Mouse (Mus musculus) lung, embryonic 15.5 days (tissue): ENCODE measurements at regions not wholly inside any gene's neighbourhood (a gene's known extent, or its start where the extent isn't known, plus 50 kb on each side); places are given as distances from the start of the nearest gene placed in this dataset.
"Not testable (repeated sequence)": the region's sequence is repeated elsewhere in the genome, so short reads cannot be mapped to it uniquely, and the experiment has no call there.

Source experiments
- ATAC-seq: fragments of 200-750 bp; cut with Nextera tagmentation; 2 replicates; pipeline ENCODE4 v1.8.0; 2017; ENCODE audit warnings: moderate number of reproducible peaks, borderline replicate concordance; ENCODE audit not compliant: low FRiP score, low TSS enrichment; ENCODE audit errors: extremely low read depth
- H3K27ac ChIP-seq: fragments of 300-500 bp; sonication (generic); 2 replicates; pipeline ENCODE4 v1.5.1; 2015; ENCODE audit warnings: moderate library complexity, mild to moderate bottlenecking, inconsistent platforms
- H3K27me3 ChIP-seq: fragments of 300-500 bp; sonication (generic); 2 replicates; pipeline ENCODE4 v1.6.1; 2015; ENCODE audit warnings: inconsistent platforms
- H3K36me3 ChIP-seq: fragments of 300-500 bp; sonication (generic); 2 replicates; pipeline ENCODE4 v1.6.1; 2015; ENCODE audit warnings: inconsistent platforms
- H3K4me1 ChIP-seq: fragments of 300-500 bp; sonication (generic); 2 replicates; pipeline ENCODE4 v1.6.1; 2015; ENCODE audit warnings: inconsistent platforms
- H3K4me2 ChIP-seq: fragments of 300-500 bp; sonication (generic); 2 replicates; pipeline ENCODE4 v1.6.1; 2015; ENCODE audit warnings: inconsistent platforms, mild to moderate bottlenecking, moderate library complexity
- H3K4me3 ChIP-seq: fragments of 300-500 bp; sonication (generic); 2 replicates; pipeline ENCODE4 v1.5.1; 2015; ENCODE audit warnings: mild to moderate bottlenecking, inconsistent platforms
- H3K9ac ChIP-seq: fragments of 300-500 bp; sonication (generic); 2 replicates; pipeline ENCODE4 v1.6.1; 2015; ENCODE audit warnings: inconsistent platforms
- H3K9me3 ChIP-seq: fragments of 300-500 bp; sonication (generic); 2 replicates; pipeline ENCODE4 v1.6.1; 2016; ENCODE audit warnings: inconsistent platforms
- WGBS: fragments of 180-500 bp; shearing (Covaris S2); methylation state at CpG from one replicate; pipeline ENCODE4 v1.1.7; 2015; 5-methylcytosine and 5-hydroxymethylcytosine counted together

DNA sequence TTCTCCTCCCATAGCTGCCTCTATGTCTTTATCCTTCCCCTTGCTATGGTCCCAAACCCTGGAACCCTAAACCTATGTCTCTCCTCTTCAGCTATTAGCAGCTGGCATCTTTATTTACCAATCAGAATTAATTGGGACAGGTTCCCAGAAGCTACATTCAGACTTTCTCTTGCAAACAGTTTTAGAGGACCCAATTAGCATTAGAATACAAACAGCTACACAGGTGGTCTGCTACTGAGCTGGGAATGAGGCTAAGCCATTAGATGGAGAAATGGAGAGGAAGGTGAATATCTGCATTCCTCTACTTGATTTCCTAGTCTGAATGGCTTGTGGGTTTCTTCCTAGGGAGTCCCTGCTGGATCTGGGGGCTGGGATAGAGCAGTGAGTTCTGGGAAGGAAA is 611.9 kb downstream of the A830018L16Rik start:
- H3K27ac ChIP-seq: no peak overlapping the region
- H3K9ac ChIP-seq: no peak overlapping the region
- no peaks in the 10 kb centered on the region for H3K4me1 ChIP-seq
- ATAC-seq: no peak
- H3K27me3 ChIP-seq: no peaks in the 10 kb centered on the region
- H3K4me2 ChIP-seq: no peak overlapping the region
- H3K4me3 ChIP-seq: no peak overlapping the region
- no peaks in the 10 kb centered on the region for H3K9me3 ChIP-seq
- no peaks in the 10 kb centered on the region for H3K36me3 ChIP-seq

DNA sequence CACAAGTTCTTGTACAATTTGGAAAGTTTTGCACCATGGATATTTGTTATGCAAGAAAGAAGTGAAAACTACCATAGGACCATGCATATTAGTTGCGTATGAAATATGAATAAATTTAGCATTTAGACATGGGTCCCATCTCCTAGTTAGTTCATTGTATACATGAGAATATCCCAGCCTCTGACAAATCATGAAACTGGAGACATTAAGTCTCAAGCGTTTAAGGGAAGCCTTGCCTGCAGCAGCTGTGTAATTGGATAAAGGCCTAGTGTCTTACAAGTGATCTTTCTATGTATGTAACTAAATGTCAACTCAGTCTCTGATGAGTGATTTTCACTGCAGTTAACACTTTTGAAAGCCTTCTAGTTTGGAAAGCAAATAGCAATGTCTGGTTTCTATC is 613.5 kb downstream of the A830018L16Rik start:
- H3K27me3 ChIP-seq: no peaks in the 10 kb centered on the region
- no peak for ATAC-seq
- H3K4me1 ChIP-seq: no peaks in the 10 kb centered on the region
- H3K27ac ChIP-seq: peak overlapping the region; percentile 15; the same call in 1 of the 2 replicates
- no peak overlapping the region for H3K4me3 ChIP-seq
- H3K9me3 ChIP-seq: no peaks in the 10 kb centered on the region
- H3K36me3 ChIP-seq: no peaks in the 10 kb centered on the region
- H3K4me2 ChIP-seq: no peak overlapping the region
- H3K9ac ChIP-seq: no peak overlapping the region
- 59% methylated on average over 2 of the region's 2 CpGs for WGBS

DNA sequence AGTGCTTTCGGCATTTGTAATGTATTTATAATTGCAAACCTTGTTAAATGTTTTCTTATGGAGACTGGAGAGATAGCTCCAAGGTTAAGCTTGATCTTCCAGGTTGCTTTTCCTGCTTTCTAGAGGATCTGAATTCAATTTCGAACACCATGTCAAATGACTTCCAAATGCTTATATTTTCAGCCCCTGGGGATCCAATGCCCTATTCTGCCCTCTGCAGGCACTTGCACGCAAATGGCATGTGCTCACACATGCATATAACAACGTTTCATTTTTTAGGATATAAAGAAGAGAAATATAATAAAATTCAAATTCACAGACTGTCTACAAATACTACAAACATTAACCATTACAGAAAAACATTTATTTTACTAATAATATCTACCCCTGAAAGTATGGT is 614.2 kb downstream of the A830018L16Rik start:
- Histone ChIP-seq H3K27me3 (no peaks in the 10 kb centered on the region), H3K4me1 (no peaks in the 10 kb centered on the region), H3K27ac (no peak overlapping the region), H3K36me3 (no peaks in the 10 kb centered on the region), H3K9ac (no peak overlapping the region), H3K4me3 (no peak overlapping the region), H3K9me3 (no peaks in the 10 kb centered on the region), H3K4me2 (no peak overlapping the region)
- no peak for ATAC-seq
- 80% methylated on average over 4 of the region's 4 CpGs for WGBS

DNA sequence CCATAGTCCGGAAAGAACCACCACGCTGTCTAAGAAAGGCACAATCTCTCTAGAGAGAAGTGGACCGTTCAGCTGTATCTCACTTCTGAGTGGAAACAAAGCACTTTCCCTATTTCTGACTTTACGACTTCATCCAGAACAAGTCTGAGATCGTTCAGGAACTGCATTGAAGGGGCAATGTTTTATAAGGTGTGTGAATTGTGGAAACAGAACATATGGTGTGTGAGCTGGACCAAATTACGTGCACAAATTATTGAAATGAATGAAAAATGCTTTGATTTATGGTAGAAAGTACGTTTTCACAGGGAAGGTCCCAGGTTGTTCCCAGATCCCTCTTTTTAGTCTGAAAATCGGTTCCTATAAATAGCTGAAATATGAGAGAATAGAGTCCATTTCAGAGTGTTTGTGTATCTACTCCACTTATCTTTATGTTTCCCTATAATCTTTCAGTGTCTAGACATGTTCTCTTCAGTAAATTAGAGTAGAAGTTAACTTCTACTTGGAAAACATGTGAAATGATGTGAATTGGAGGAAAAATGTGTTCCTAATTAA is 638.1 kb downstream of the A830018L16Rik start:
- 43% methylated on average over 8 of the region's 8 CpGs for WGBS
- Histone ChIP-seq H3K4me3 (no peak overlapping the region), H3K27me3 (no peaks in the 10 kb centered on the region), H3K4me2 (no peak overlapping the region), H3K9me3 (no peaks in the 10 kb centered on the region), H3K36me3 (no peaks in the 10 kb centered on the region), H3K9ac (no peak overlapping the region), H3K4me1 (no peaks in the 10 kb centered on the region), H3K27ac (no peak overlapping the region)
- ATAC-seq: no peak

DNA sequence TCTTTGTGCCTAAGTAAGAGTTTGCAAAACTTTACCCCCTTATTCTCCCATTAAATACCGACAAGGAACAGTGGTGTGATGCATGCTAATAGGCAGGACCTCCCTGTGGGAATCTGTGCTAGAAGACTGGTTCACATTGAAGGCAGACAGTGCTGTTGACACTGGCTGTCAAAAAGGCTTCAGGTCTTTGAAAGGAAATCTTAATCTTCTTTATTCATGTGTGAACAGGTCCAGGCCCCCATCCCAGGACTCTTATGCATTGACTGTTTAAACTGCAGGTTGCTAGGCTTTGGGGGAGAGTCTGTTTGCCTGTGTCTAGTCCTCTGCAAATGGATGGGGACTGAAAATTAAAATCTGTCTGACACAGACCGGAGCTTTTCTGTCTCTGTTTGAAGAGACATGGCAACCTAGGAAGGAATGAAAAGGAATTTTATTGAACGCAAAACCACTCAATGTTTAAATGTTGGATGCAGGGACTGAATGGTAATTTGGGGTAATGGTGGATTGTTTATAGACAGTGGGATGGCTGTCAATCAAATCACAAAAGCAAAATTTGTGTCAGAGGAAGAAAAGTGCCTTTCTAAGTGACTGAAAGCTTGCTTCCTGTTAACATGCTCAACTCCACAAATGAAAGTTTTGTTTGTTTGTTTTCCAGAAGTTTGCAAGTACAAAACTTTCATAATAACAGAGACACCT is 642.1 kb downstream of the A830018L16Rik start:
- H3K4me1 ChIP-seq: no peaks in the 10 kb centered on the region
- H3K9me3 ChIP-seq: no peaks in the 10 kb centered on the region
- no peak overlapping the region for H3K27ac ChIP-seq
- WGBS: 43% methylated on average over 3 of the region's 3 CpGs
- ATAC-seq: no peak
- no peak overlapping the region for H3K9ac ChIP-seq
- H3K4me3 ChIP-seq: no peak overlapping the region
- no peak overlapping the region for H3K4me2 ChIP-seq
- no peaks in the 10 kb centered on the region for H3K36me3 ChIP-seq
- no peaks in the 10 kb centered on the region for H3K27me3 ChIP-seq

DNA sequence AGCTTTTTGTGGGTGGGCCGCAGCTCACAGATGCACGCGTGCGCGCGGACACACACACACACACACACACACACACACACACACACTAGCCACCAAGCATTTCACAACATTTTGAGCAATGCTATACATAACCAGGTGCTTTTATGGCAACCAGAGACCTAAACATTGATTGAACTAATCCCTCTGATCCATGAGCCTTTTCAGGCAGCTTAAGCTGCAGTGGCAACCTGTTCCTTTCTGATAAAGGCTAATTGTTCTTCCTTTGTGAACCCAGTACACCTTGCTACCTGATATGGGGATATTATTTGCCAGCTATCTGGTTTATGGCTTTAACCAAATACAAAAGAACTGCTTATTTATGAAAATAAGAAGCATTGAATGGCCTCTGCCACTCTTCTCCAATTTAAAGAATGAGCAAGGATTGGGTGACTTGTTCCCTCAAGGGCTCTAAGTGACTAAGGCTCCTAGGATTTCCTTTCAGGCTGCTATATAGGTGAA is 651.2 kb downstream of the A830018L16Rik start:
- Histone ChIP-seq H3K4me2 (no peak overlapping the region), H3K9me3 (no peaks in the 10 kb centered on the region), H3K27me3 (no peaks in the 10 kb centered on the region), H3K27ac (no peak overlapping the region), H3K4me3 (no peak overlapping the region), H3K36me3 (no peaks in the 10 kb centered on the region), H3K4me1 (no peaks in the 10 kb centered on the region), H3K9ac (no peak overlapping the region)
- 98% methylated on average over 6 of the region's 6 CpGs for WGBS
- ATAC-seq: no peak

DNA sequence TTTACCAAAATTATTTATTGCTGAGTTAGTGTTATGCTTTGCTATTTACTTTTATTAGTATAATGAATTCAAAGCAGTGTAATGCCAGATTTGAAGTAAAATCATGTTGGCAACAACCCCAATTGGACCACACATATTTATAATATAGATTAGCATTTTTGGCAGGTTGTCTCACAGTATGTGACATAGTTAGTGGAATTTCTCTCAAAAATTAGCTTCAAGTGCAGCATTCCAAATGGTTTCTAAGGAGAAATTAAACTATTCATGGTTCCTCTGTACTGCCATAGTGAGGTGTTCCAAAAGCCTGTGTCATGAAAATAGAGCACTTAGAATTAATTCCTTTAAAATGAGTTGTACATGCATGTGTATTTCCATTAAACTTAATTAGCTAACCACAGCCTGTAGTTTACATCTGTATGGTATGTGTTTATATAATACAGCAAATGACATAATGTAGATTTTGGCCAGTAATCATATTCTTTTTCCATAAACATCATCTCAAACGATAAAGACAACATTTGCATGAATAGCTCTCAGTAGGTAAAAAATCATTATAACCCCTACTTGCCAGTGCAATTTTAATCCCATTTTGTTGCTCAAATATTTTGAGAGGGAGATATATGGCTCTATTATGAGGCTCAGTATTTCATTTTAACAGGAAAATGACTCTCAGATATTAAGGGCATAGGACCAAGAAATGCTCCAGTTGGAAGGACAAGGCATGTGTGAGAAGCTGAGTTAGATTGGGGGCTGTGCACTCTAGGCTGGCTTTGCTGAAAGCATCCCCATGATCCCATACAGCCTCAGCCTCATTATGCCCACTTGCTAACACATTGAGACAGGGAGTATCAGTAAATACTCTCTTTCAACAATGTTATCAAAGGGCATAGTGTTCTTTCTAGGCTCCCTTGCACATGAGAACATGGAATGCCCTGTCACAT is 678.9 kb downstream of the A830018L16Rik start:
- H3K9ac ChIP-seq: no peak overlapping the region
- H3K27ac ChIP-seq: no peak overlapping the region
- no peaks in the 10 kb centered on the region for H3K4me1 ChIP-seq
- H3K4me3 ChIP-seq: no peak overlapping the region
- no peaks in the 10 kb centered on the region for H3K9me3 ChIP-seq
- H3K4me2 ChIP-seq: no peak overlapping the region
- H3K36me3 ChIP-seq: no peaks in the 10 kb centered on the region
- WGBS: 42% methylated on average over 1 of the region's 1 CpGs
- H3K27me3 ChIP-seq: no peaks in the 10 kb centered on the region
- ATAC-seq: no peak

DNA sequence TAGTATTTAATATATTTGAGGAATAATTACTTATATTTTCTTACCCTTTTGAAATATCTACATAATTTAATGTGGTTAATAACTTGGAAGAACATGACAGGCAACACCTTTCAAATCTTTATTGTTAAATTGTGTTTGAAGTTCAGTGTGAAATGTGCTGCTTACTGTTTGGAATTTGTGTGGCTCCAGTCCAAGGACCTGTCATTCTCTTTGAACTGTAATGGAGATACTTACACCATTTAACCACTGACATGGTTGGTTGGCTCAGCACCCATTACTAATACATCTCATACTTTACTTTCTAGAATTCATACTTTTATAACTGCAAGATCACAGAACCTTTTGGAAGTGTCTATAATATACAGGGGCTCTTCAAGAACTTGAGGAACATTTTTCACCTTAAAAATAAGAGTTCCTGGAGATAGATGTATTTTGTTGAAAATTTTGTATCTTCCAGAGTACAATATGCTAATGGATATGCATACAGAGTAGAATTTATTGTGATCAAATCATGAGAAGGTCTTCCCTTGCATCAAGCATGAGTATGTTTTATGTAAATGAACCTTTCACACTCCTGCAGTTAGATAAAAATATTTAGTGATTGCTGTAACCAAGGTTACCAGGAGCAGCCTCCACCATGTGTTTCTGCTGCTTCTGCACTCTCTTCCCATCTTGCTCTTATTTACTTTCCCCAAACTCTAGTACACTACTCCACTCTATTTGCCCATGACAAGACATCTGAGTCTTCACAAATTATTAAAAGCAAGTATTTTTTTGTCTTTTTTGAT is 701.3 kb downstream of the A830018L16Rik start:
- no peak overlapping the region for H3K27ac ChIP-seq
- no peak overlapping the region for H3K4me2 ChIP-seq
- H3K27me3 ChIP-seq: no peaks in the 10 kb centered on the region
- ATAC-seq: no peak
- no peaks in the 10 kb centered on the region for H3K36me3 ChIP-seq
- H3K9ac ChIP-seq: no peak overlapping the region
- H3K4me1 ChIP-seq: no peaks in the 10 kb centered on the region
- H3K9me3 ChIP-seq: no peaks in the 10 kb centered on the region
- no peak overlapping the region for H3K4me3 ChIP-seq

DNA sequence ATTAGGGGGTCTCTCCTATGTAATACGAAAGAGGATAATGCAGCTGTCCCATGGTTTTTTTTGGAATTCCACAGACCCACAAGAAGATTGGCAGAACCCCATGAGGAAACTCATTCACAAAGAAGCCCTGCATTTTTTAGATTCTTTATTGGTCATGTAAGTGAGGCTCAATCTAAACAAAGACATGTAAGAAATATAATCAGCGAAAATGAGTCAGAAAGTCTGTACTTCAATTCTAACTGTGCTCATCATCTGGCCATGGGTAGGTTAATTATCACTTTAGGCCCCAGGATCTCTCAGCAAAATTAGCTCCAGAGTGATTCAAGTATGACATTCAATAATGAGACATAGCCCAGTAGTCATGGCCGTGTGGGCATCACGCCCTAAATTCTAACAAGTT is 703.2 kb downstream of the A830018L16Rik start:
- no peak overlapping the region for H3K27ac ChIP-seq
- H3K4me2 ChIP-seq: no peak overlapping the region
- H3K9me3 ChIP-seq: no peaks in the 10 kb centered on the region
- no peaks in the 10 kb centered on the region for H3K27me3 ChIP-seq
- H3K9ac ChIP-seq: no peak overlapping the region
- ATAC-seq: no peak
- no peaks in the 10 kb centered on the region for H3K36me3 ChIP-seq
- no peaks in the 10 kb centered on the region for H3K4me1 ChIP-seq
- 66% methylated on average over 4 of the region's 4 CpGs for WGBS
- no peak overlapping the region for H3K4me3 ChIP-seq

DNA sequence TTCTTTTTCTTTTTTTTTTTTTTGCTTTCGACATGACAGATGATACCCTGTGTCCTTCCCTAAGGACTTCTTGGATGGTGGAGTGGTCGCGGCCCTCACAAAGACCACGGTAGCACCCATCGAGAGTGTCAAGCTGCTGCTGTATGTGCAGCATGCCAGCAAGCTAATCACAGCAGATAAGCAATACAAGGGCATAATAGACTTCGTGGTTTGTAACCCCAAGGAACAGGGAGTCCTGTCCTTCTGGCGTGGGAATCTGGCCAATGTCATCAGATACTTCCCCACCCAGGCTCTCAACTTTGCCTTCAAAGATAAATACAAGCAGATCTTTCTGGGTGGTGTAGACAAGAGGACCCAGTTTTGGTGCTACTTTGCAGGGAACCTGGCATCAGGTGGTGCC is 707.0 kb downstream of the A830018L16Rik start:
- H3K4me3 ChIP-seq: no peak overlapping the region
- H3K4me2 ChIP-seq: no peak overlapping the region
- no peaks in the 10 kb centered on the region for H3K27me3 ChIP-seq
- no peaks in the 10 kb centered on the region for H3K9me3 ChIP-seq
- no peak overlapping the region for H3K9ac ChIP-seq
- no peak overlapping the region for H3K27ac ChIP-seq
- no peak for ATAC-seq
- 85% methylated on average over 7 of the region's 7 CpGs for WGBS
- no peaks in the 10 kb centered on the region for H3K36me3 ChIP-seq
- H3K4me1 ChIP-seq: no peaks in the 10 kb centered on the region

DNA sequence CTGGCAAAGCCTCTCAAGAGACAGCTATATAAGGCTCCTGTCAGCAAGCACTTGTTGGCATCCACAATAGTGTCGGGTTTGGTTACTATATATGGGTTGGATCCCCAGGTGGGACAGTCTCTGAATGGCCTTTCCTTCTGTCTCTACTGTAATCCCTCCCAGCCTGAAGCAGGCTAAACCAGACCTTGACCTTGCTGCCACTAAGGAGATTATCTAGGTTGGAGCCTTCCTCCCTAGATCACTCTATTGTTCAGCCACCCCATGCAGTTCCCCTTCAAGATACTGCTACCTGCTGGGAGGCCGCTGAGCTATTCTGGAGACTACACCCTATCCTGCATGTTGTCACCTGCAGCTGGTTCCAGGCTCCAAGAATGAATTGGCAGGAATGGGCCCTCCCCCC is 712.7 kb downstream of the A830018L16Rik start:
- 73% methylated on average over 2 of the region's 2 CpGs for WGBS
- not testable (repeated sequence) for H3K36me3 ChIP-seq, H3K27ac ChIP-seq, H3K4me2 ChIP-seq, H3K9ac ChIP-seq, ATAC-seq, H3K4me3 ChIP-seq, H3K9me3 ChIP-seq, H3K27me3 ChIP-seq, H3K4me1 ChIP-seq
